Mouse (Mus musculus): ENCODE results near the gene Prkci.

DNA sequence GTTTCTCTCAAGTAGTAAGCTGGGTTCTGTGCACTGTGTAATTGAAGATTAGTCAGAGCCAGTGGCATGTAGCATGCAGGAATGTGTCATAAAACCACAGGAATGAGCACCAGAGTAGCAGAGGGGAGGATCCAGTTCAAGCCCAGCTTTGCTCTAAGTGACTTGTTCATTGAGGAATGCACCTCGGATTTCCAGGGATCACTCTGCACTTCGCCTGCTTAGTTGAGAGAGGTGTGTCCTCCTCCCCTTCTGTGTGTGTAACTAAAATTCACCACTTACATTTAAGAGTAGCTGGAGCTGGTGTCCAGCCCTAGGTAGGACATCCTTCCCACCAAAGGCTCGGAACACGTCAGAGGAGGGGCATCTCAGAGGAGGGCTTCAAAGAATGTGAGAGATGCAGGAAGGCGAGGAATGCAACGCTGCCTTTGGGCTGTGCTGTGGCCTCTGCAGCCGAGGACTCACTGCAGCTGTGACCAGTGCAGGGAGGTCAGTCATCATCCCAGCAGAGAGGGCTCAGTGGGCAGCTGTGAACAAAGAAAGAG is 27.4 kb downstream of the Prkci start:
- no peak for TF ChIP-seq CTCF (IDR thresholded peaks at IDR 0.05; ENCODE audit: low read depth, low read length)
- TF ChIP-seq POLR2AphosphoS5 (IDR thresholded peaks at IDR 0.05; ENCODE audit: insufficient replicate concordance, low read depth, low read length) = no peak
- no peak for TF ChIP-seq GATA2 (IDR thresholded peaks at IDR 0.05; ENCODE audit: borderline replicate concordance, low read depth, low read length)
- TF ChIP-seq GATA1 (IDR thresholded peaks at IDR 0.05; ENCODE audit: borderline replicate concordance, low read length) = no peak

Measured in G1E (cell line).